Mouse (Mus musculus) kidney, adult 2 months (tissue): ENCODE results near the gene Ric3.

Experiments
- CTCF ChIP-seq: fragments of 200-500 bp; conservative IDR thresholded peaks from 2 replicates; pipeline ENCODE4 v1.5.1; 2011; ENCODE audit warnings: low read depth, mild to moderate bottlenecking, control low read depth, low read length, moderate library complexity, mixed read lengths; ENCODE audit not compliant: insufficient read depth, insufficient read length
- POLR2A ChIP-seq: fragments of 200-500 bp; IDR thresholded peaks from one replicate; pipeline ENCODE4 v1.6.1; 2011; ENCODE audit warnings: low read depth, low read length, control low read depth

DNA sequence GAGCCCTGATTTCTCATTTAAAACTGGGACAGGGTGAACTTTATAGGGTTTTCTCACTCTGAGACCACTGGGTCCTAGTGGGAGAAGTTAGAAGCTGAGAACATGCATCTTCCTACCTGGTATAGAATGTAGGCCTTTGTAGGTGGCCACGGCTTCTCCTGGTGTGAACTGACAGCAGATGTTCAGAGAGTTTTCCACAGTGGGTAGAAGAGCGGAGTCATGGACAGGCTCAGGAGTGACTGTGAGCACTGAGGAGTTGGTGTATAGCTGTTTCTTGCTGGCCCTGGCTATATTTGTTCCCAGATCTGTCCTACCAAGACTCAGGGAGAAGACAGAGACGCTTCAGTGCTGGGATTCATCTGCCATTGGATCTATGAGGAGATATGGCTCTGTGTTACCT lies 18.0 kb upstream of the Ric3 start:
- TF ChIP-seq POLR2A (no peak), CTCF (no peak)
